Mouse (Mus musculus): ENCODE data around the gene Samd4b. TPM values are rescaled to one million over a fixed set of nuclear protein-coding genes. Genes with fewer than 3 reads are reported as not detected.

Samd4b gene
- total and polyA plus RNA-seq, 3 experiments, result 61.0 to 146 (median 78.2) TPM

DNA sequence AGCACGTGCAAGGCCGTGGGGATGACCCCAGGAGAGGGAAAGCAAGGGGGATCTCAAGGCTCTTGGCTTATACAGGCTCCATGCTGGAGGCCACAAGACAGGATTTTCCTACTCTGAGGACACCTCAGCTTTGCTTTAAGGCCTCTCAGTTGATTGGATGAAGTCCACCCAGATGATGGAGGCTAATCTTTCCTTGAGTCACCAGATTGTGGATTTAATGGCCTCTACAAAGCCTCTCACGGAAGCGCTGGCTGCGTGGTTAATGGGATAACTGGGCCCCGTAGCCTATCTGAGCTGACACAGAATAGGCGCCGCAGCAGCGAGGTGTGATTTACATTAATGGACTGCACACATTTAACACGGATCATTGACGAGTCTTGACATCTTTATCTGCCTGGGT lies 102.5 kb downstream of the Samd4b start:
- DNase-seq, result no peak

DNA sequence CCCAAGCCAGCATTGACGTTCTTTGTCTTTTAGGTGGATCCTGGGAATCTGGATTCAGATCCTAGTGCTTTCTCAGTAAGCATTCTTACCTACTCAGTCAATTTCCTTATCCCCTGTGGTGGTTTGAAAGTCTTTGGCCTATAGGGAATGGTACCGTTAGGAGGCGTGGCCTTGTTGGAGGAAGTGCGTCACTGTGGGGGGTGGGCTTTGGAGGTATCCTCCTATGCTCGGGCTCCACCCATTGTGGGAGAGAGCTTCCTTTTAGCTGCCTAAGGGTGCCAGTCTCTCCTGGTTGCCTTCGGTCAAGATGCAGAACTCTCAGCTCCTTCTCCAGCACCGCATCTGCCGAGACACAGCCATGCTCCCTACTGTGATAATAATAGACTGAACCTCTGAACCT lies 105.6 kb downstream of the Samd4b start:
- DNase-seq, result no peak

DNA sequence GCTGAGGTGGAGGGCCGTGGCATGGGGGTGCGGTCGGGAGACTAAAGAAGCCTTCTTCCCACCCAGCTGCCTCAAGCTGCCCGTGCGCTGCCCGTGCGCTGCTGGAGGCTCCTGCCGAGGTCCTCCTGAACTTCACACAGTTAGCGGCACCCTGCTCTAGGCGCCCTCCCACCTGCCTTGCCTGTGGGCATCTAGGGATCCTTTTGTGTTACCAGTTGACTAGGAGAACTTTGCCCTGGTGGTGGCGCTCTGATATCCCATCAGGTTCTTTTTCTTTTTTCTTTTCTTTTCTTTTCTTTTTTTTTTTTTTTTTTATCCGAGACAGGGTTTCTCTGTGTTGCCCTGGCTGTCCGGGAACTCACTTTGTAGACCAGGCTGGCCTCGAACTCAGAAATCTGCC lies 107.0 kb downstream of the Samd4b start:
- no peak for DNase-seq

DNA sequence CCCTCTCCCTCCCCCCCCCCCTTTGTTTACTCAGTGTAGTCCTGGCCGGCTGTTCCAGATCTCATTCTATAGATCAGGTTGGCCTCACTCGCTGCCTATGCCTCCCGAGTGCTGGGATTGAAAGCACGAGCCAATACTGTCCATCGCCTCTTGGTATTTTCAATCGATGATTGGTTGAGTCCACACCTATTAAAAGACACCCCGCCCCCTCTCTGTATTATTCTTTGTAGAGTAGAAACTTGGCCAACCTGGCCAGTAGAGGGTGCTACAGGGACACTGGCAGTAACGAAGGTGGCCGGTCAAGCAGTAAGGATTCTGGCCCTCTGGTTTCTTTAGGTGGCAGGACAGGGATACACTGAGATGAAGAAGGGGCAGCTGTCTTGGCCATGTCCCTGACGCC lies 107.5 kb downstream of the Samd4b start:
- peak; percentile 72 for DNase-seq

DNA sequence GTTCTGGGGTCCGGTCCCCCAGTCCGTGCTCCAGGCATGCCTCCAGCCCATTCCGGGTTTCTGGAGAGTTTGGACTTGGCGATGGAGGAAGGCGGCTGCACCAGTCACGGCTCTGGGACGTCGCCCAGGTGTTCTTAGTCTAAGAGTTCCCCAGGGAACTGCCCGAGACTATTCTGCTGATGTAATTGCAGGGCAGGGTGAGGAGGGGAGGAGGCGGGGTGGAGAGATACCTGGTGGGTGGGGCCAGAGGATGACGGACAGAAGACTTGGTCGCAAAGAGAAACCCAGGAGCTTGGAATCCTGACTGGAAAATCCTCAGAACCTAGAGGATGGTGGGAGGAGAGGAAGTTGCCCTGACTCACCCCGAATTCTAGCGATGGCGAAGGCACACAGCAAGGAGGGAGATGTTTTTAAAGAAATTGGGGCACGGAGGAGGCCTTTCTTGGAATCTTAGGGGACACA lies 109.9 kb downstream of the Samd4b start:
- DNase-seq, result no peak

DNA sequence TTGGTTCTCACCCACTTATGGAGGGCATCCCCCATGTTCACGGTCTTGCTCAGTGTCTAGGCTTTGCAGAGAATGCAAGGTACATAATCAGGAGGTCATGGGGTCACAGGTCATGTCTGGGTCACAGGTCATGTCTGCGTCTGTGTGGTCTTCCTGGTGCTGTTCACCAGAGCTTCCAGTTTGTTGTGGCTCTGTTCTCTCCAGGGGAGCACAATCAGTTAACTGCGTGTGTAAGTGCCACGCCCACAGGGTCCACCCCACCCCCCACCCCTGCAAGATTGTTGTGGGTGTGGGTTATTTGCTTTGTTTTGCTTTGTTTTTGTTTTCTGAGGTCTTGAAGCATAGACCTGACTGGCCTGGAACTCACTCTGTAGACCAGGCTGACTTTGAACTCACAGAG lies 113.8 kb downstream of the Samd4b start:
- DNase-seq, result no peak

DNA sequence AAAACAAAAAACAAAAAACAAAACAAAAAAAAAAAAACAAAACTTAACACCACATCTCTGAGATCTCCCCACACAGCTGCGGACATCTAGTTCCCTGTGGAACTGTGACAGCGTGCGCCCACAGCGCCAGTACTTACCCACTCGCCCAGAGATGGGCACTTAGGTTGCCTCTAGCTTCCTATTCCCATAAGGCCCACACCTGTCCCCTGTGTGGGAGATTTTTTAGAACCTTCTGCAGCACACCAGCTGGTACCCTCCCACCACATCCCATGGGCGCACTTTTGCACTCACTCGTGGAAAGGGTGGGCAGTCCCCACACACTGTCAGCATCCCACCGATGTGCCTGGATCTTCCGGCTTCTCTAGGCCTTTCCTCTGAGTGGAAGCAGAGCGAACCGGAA lies 115.1 kb downstream of the Samd4b start:
- no peak for DNase-seq

DNA sequence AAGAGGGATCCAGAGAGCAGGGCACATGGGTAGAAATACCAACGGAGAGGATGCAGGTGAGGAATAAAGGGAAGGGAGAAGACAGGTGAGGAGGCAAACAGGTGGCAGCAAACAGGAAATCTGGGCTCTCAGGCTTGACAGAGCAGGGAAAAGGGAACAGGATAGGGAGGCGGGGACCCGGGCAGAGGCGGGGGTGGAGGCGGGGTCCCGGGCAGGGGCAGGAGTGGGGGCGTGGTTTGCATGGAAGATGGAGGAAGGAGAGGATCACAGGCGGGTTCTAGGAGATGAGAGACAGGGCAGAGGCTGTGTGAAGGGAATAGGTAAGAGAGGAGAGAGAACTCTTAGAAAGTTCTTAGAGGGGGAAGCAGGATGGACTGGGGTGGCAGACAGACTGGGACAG lies 119.1 kb downstream of the Samd4b start:
- no peak for DNase-seq

DNA sequence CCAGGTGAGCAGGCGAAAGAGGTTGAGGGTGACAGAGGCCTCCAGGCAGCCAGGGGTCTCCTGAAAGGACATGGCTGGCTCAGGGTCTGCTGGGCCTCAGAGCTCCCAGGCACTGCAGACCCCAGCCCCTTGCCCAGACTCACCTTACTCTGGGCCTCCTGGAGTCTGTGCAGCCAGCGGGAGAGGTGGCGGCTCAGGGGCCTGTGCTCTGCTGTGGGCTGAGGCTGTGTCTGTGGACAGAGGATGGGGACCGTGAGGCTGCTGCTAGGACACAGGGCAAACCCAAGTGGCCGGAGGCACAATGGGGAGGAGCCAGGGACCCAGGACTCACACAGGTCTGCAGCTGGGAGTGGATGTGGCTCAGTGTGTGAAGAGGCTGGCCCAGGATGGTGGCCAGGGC lies 120.6 kb downstream of the Samd4b start:
- no peak for DNase-seq

DNA sequence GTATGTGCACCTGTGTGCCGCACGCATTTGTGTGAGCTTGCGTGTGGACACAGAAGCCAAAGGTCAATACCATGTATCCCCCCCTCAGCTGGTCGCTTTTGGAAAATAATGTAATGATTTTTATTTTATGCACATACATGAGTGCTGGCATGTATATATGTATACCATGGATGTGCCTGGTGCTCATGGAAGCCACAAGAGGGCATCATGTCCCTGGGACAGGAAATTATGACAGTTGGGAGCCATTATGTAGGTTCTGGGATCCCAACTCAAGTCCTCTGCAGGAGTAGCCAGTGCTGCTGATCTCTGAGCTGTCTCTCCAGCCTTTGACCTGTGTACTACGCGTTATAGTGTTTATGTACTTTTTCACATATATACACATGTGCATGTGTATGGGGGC lies 121.8 kb downstream of the Samd4b start:
- DNase-seq, result no peak

DNA sequence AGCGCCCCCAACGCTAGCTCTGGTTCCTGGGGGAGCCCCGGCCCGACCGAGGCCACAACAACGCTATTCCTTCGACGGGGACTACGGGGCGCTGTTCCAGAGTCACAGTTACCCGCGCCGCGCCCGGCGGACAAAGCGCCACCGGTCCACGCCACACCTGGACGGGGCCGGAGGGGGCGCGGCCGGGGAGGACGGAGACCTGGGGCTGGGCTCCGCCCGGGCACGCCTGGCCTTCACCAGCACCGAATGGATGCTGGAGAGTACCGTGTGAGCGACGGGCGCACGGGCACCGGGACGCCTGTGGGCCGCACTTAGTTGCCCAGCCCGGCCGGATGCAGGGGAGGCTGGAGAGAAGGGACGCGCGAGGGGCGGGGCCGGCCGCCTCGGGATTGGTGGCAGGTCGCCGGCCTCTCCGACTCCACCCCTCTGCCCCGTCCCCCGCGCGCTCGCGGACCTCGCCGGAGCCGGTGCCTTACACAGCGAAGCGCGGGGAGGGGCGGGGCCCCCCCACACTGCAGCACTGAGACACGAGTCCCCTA lies 130.7 kb downstream of the Samd4b start:
- DNase-seq, result peak; percentile 85

DNA sequence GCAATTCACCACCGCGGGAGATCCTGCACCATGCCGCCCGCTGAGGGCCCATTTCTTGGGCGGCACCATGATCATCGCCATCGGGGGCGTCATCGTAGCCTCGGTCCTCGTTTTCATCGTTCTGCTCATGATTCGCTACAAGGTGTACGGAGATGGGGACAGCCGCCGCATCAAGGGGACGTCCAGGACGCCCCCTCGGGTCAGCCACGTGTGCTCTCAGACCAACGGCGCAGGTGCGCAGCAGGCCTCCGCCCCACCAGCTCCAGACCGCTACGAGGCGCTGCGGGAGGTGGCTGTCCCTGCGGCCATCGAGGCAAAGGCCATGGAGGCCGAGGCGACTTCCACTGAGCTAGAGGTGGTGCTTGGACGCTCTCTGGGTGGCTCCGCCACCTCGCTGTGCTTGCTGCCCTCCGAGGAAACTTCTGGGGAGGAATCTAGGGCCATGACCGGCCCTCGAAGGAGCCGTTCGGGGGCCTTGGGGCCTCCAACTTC lies 131.2 kb downstream of the Samd4b start:
- no peak for DNase-seq

DNA sequence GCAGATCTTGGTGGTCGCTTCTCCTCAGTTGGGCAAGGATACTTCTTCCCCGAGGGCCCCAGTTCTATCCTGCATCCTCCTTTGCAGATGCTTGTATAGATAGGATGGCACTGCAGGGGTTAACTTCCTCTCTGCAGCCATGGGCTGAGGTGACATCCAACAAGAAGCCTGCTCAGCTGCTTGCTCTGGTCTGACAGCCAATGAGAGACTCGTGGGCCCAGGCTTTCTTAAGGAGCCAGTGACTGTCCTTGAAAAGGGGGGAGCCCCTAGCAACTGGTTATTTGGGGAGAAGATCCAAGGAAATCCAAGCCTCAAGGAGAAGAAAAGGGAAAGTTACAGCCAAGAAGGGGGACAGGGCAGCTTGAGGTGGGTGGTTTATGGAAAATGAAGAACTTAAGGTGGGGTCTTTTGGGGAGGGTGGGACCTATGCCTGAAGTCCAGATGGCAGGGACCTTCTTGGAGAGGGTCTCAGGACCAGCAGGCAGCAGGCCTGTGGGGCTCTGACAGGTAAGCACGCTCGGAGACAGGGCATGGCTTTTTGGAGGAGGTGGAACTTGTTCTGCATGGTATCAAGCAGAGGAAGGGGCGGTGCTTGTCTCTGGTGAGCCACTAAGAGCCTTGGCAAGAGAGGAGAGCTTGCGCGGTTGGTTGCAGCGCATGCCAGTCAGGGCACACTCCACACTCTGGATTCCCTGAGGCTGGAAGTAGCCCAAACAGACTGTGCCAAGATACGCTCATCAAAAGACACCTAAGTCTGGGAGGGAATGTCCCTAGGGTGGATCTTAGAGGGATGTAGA lies 133.3 kb downstream of the Samd4b start:
- DNase-seq, result peak; percentile 86

DNA sequence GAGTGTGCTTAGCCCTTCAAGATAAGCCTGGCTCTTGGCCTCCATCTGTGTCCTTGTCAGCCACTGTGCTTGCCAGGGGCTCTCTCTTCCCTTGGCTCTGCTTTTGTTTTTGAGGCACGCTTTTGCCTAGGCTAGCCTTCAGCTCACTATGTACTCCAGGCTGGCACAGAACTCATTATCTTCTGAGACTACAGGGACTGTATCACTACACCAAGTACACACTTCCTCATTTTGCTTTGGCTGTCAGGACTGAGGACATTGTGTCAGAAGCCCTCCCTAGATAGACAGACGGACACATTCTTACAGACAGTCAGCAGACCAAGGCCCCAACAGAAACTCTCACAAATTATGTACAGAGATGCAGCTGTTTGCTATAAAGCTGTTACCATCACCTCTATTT lies 135.2 kb downstream of the Samd4b start:
- DNase-seq, result no peak

DNA sequence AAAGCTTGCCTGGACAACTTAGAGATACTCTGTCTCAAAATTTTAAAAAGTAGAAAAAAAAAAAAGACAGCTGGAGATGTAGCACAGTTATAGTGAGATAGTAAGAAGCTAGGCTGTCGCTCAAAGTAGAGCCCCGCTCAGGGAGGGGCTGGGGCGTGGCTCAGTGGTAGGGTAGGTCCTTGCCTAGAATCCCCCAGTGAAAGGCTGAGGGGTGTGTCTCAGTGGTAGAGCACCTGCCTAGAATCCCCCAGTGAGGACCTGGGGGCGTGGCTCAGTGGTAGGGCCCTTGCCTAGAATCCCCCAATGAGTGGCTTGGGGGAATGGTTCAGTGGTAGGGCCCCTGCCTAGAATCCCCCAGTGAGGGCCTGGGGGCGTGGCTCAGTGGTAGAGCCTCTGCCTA lies 137.6 kb downstream of the Samd4b start:
- no peak for DNase-seq

DNA sequence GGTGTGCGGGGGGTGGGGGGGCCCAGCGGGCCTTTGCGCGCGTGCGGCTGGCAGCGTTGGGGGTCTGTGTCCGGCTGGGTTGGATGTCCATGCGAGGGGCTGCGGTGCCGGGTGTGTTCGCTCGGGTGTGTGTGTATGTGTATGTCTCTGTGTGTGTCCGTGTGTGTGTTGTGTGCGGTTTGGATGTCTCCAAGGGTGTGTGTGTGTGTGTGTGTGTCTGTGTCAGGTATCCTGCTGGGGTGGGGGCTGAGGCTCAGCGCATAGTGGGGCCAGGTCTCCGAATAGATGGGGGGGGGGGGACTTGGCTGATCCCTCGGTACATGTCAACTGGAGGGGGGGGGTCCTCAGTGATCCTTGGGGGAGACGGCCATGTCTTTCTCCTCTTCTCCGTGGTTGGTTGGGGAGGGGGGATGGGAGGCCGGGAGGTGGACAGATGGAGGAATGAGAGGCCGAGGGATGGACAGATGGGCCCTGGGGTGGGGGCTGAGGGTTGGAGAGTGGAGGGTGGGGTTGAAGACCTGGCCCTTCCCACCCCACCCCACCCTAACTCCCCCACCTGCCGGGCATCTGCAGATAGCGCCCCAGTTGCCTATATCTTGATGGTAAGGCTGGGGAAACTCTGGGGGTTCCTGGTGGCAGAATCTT lies 145.5 kb downstream of the Samd4b start:
- DNase-seq, result no peak

DNA sequence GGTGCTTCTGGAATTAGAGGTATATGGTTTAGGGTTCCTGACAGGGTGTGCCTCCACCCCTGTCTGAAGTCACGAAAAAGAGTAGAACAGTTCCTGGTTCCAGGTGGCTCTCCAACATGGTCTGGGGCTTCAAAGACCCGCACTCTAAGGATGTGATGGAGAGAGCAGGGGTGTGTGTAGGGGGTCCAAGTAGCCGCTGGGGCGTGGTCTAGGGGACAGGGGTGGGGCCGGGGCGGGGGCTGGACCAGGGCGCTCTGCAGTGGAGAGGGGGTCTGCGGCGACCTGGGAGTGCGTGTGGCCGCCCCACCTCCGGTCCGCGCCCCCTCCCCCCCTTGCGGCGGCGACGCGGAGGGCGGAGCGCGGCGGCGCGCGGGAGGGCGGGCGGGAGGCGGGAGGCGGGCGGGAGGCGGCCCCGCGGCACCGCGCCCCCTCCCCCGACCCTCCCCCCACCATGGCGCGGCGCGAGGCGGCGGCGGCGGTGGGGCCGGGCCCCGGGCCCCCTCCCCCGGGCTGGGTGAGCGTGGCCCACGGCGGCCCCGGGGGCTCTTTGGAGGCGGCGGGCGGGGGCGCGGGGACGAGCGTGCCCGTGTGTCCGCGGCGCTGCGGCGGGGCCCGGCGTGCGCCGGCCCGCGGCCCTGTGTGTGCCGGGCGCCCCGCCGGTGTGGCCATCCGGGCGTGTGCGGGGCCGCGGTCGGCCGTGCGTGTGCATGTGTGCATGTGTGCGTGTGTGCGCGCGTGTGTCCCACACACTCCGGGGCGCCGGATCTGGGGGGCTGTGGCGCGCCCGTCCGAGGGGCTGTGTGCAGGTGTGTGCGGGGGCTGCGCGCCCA lies 146.2 kb downstream of the Samd4b start, which contains the start of gene Lrfn1:
Lrfn1 (plus strand) TSS at position 450 of the 830 bp plus-strand sequence.
- peak; percentile 37 for DNase-seq

DNA sequence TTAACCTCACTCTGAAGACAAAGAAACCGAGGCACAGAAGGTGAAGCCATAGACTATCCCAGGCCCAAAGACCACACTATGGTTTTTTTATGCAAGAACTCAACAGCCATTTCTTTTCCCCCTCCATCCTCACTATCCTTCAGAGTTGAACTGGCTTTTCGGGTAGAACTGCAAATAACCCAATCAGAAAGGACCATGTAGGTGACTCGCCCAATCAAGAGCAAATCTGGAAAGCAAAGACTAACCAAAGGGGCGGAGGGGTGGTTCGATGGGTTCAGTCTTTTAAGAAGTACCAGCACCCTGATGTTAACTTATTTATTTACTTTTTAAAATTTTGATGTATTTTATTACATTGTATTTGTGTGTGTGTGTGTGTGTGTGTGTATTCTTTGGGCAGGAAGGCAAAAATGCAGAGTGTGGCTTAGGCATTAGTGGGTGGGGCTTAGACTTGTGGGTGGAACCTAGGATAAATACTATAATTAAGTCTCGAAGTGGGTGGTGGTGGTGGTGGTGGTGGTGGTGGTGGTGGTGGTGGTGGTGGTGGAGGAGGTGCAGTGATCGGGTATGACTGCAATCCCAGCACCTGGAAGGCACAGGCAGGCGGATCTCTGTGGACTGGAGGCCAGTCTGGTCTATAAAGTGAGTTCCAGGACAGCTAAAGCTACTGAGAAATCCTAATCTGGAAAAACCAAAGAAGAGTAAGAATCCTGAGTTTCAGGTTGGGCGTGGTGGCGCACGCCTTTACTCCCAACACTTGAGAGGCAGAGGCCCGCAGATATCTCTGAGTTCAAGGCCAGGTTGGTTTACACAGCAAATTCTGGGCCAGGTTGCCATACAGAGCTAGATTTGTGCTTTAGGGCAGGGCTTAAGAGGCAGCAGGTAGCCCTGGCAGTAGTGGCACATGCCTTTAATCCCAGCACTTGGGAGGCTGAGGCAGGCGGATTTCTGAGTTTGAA lies 149.8 kb downstream of the Samd4b start:
- DNase-seq, result no peak

DNA sequence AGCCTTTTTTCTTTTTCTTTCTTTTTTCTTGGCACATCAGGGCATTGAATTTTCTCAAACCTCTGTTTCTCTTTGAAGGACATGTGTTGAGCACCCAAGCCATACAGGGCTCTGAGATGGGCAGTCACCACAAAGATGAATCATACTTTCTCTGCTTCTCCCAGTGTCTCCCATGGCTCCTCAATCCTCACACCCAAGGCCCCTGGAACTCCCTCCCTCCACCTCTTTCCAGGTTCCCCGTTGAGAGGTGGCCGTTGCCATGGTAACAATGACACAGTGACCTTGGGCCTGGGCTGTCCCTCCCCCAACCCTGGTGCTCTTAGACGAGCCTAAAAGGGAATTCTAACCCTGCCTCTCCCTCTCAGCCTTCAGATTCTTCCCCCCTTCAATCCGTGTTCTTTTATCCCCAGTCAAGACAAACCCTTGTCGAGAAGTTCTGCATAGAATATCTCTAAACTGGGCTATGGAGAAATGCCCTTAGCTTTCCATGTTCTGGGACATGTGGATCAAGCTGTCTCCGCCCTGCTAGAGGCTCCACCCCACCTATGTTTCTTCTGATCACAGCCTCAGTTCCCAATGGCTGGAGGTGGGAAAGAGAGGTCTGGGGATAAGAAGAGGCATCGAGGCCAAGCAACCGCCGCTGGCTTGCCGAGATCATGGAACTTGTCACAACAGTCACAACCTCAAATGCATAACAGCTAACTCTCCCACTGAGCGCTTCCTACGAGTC lies 150.7 kb downstream of the Samd4b start:
- peak; percentile 71 for DNase-seq

DNA sequence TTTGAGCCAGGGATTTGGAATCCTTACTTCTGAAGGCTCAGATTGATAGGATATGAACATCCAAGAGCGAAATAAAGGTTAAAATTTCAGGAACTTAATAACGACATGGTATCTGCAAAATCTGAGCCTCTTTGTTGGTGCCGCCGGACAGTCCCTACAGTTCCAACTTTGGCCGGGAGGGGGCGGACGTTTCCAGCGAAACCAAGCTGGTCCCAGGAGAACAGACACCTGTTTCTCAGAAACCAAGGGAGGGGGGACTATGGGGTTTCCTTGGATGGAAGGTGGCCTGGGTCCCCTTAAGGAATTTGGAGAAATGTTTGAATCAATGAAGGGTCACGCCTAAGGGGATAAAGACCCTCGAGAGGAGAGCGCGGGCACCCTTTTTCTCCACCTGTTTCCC lies 151.5 kb downstream of the Samd4b start:
- peak; percentile 81 for DNase-seq

Measured in adrenal gland, adult 2 months (tissue).